ENCODE assay signal across 17 mouse cellular contexts in the genomic region with DNA sequence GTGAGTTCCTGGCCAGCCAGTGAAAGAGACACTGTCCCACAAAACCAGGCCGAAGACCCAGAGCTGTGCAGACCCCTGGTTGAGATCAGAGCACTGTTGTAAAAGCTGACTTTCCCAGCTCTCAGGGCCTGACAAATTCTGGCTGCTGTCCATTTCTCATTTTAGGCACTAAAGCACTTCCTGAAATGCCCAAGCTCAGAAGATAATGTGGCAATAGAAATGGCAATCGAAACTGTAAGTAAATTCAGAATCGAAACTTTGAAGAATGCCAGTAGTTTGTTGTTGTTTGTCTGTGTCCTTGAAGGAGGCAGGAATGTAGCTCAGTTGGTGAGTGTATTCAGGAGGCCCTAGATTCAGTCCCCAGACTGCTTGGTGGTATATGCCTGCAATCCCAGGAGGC. TPM values are rescaled to one million over a fixed set of nuclear protein-coding genes. Genes with fewer than 3 reads are reported as not detected.
DNase-seq lines count a peak whose midpoint lies in the region; ATAC-seq and TF ChIP-seq lines count a peak whose summit lies in the region.
"Had no signal": no experiment of that assay in that cellular context is flagged by ENCODE, and none has a peak within 500 bp of the region (broad histone marks: within the 10 kb centered on the region; RNA-seq: fewer than 3 reads in every experiment).

No protein-coding gene starts in this region.

- TF ChIP-seq POLR2A in kidney, adult 2 months (IDR thresholded peaks at IDR 0.05; ENCODE audit: low read depth, low read length), result no peak
- no peak for TF ChIP-seq POLR2A in bone marrow macrophage, adult 2 months (IDR thresholded peaks at IDR 0.05; ENCODE audit: borderline replicate concordance, low read depth, low read length)

- no peaks in the 10 kb centered on the region for H3K27me3 ChIP-seq in kidney, adult 2 months (replicated peaks; ENCODE audit: control insufficient read depth, insufficient read depth, low read length)
- H3K27me3 ChIP-seq in lung, postnatal 0 days (replicated peaks; ENCODE audit: insufficient read depth, low read length), result no peaks in the 10 kb centered on the region
- H3K27me3 ChIP-seq: forebrain, embryonic 13.5 days; heart, embryonic 12.5 days; kidney, embryonic 15.5 days; liver, embryonic 13.5 days; midbrain, embryonic 13.5 days; stomach, embryonic 15.5 days had no signal

- no peaks in the 10 kb centered on the region for H3K4me1 ChIP-seq in kidney, adult 2 months (ENCODE audit: control insufficient read depth, insufficient read depth, low read length)
- H3K4me1 ChIP-seq in bone marrow macrophage, adult 2 months (ENCODE audit: control insufficient read depth, insufficient read depth, low read length), result peaks cover 15% of the 10 kb centered on the region
- H3K4me1 ChIP-seq in lung, postnatal 0 days (ENCODE audit: insufficient read depth, low read depth, low read length), result no peaks in the 10 kb centered on the region
- H3K4me1 ChIP-seq: forebrain, embryonic 13.5 days; heart, embryonic 12.5 days; kidney, embryonic 15.5 days; limb, embryonic 10.5 days; liver, embryonic 13.5 days; midbrain, embryonic 13.5 days; stomach, embryonic 15.5 days had no signal

- no peaks in the 10 kb centered on the region for H3K36me3 ChIP-seq in kidney, adult 2 months (ENCODE audit: control insufficient read depth, insufficient read depth, low read length)
- no peaks in the 10 kb centered on the region for H3K36me3 ChIP-seq in lung, postnatal 0 days (ENCODE audit: insufficient read depth, low read length)
- H3K36me3 ChIP-seq: liver, embryonic 13.5 days; stomach, embryonic 15.5 days had no signal

- peak; percentile 35 for DNase-seq in kidney, adult 2 months
- no peak for DNase-seq in kidney, postnatal 36 days
- DNase-seq in lung, postnatal 0 days (ENCODE audit: low spot score), result peak; percentile 46
- no peak for DNase-seq in B cell, adult 2 months
- no peak for DNase-seq in left cerebral cortex, adult 9 months (ENCODE audit: low spot score in 2 of 2)
- DNase-seq: cerebellum, postnatal 25 days; liver, embryonic 13.5 days; right cerebral cortex, adult 18-20 months; thymus, postnatal 25 days had no signal

- H3K9ac ChIP-seq in lung, postnatal 0 days (replicated peaks; ENCODE audit: low read depth), result no peak overlapping the region
- H3K9ac ChIP-seq: forebrain, embryonic 13.5 days; heart, embryonic 12.5 days; kidney, embryonic 15.5 days; liver, embryonic 13.5 days; midbrain, embryonic 13.5 days; stomach, embryonic 15.5 days had no signal

- H3K27ac ChIP-seq in kidney, adult 2 months (ENCODE audit: insufficient read depth, low read depth, low read length), result no peak overlapping the region
- peak overlapping the region; percentile 82 for H3K27ac ChIP-seq in bone marrow macrophage, adult 2 months (ENCODE audit: insufficient read depth, low read depth, low read length)
- no peak overlapping the region for H3K27ac ChIP-seq in lung, postnatal 0 days (ENCODE audit: low read length)
- H3K27ac ChIP-seq: forebrain, embryonic 13.5 days; kidney, embryonic 15.5 days; limb, embryonic 10.5 days; liver, embryonic 13.5 days; midbrain, embryonic 13.5 days; stomach, embryonic 15.5 days had no signal

- WGBS in kidney, adult 2 months, result 65% methylated on average over 3 of the region's 3 CpGs
- WGBS in lung, postnatal 0 days, result 61% methylated on average over 3 of the region's 3 CpGs

- no peak for ATAC-seq in lung, postnatal 0 days
- peak; percentile 67 for ATAC-seq in monocyte, adult 5-6 weeks (replicated peaks; ENCODE audit: insufficient number of reproducible peaks, low FRiP score, low TSS enrichment, poor library complexity, severe bottlenecking)
- ATAC-seq: forebrain, embryonic 13.5 days; midbrain, embryonic 13.5 days had no signal

- H3K9me3 ChIP-seq in lung, postnatal 0 days (ENCODE audit: low read length), result no peaks in the 10 kb centered on the region
- H3K9me3 ChIP-seq: forebrain, embryonic 13.5 days; heart, embryonic 12.5 days; kidney, embryonic 15.5 days; limb, embryonic 10.5 days; liver, embryonic 13.5 days; midbrain, embryonic 13.5 days; stomach, embryonic 15.5 days had no signal

- TF ChIP-seq CTCF in kidney, adult 2 months (conservative IDR thresholded peaks at IDR 0.05; ENCODE audit: insufficient read depth, insufficient read length, low read depth, low read length), result no peak
- TF ChIP-seq CTCF in bone marrow macrophage, adult 2 months (IDR thresholded peaks at IDR 0.05; ENCODE audit: low read depth, low read length), result no peak
- no peak for TF ChIP-seq CTCF in lung, postnatal 0 days (IDR thresholded peaks at IDR 0.05)

- no peak for TF ChIP-seq EP300 in lung, postnatal 0 days (IDR thresholded peaks at IDR 0.05)

- H3K4me2 ChIP-seq in lung, postnatal 0 days (replicated peaks; ENCODE audit: low read depth, low read length), result no peak overlapping the region
- H3K4me2 ChIP-seq: forebrain, embryonic 13.5 days; heart, embryonic 12.5 days; kidney, embryonic 15.5 days; liver, embryonic 13.5 days; midbrain, embryonic 13.5 days; stomach, embryonic 15.5 days had no signal

- no peak overlapping the region for H3K4me3 ChIP-seq in kidney, adult 2 months (ENCODE audit: insufficient read depth, low read depth, low read length)
- peak overlapping the region; percentile 30; the same call in 1 of the 2 replicates for H3K4me3 ChIP-seq in bone marrow macrophage, adult 2 months (ENCODE audit: insufficient read depth, low read length)
- no peak overlapping the region for H3K4me3 ChIP-seq in lung, postnatal 0 days (ENCODE audit: low read depth, low read length)
- H3K4me3 ChIP-seq: forebrain, embryonic 13.5 days; heart, embryonic 12.5 days; kidney, embryonic 15.5 days; limb, embryonic 10.5 days; liver, embryonic 13.5 days; midbrain, embryonic 13.5 days; stomach, embryonic 15.5 days had no signal

RNA-seq across cellular contexts. Expression of gene Wdr19, which starts 47.8 kb away (rescaled TPM):
- polyA plus RNA-seq in kidney, adult 2 months (2012; rRNA removed), result 5.7 and 6.4 TPM in 2 replicates
- 11.8 and 12.0 TPM in 2 replicates for polyA plus RNA-seq in bone marrow macrophage, adult 2 months (2012; ENCODE audit: insufficient read depth, insufficient read length, missing spikeins)
- polyA plus RNA-seq in lung, postnatal 0 days (2015; fragmentation: Nextera tagmentation; extraction: Ambion mirVana), result 8.6 and 9.3 TPM in 2 replicates
- 0.29 to 3.3 TPM (median 1.1 TPM) in 3 replicates for total RNA-seq in monocyte, adult 5-6 weeks (2017)

Comparison
In these comparisons a context has a peak if more than half of its experiments do, and no peak if none do; other contexts are left out.
1. DNase-seq: peak in kidney, adult 2 months (single experiment) and lung, postnatal 0 days (single experiment); none in kidney, postnatal 36 days (0 of 2), B cell, adult 2 months (0 of 2) and left cerebral cortex, adult 9 months (0 of 2).